7 mouse cellular contexts compared by ENCODE assay signal in genomic region chr9:66070151-66070550, GRCm38 (mm10). TPM values are rescaled to one million over a fixed set of nuclear protein-coding genes. Genes with fewer than 3 reads are reported as not detected.
DNase-seq lines count a peak whose midpoint lies in the region; ATAC-seq and TF ChIP-seq lines count a peak whose summit lies in the region.

No protein-coding gene starts in this region.

- H3K36me3 ChIP-seq in hindbrain, embryonic 10.5 days, result peaks cover 27% of the 10 kb centered on the region
- H3K36me3 ChIP-seq in hindbrain, embryonic 12.5 days, result peaks cover 23% of the 10 kb centered on the region
- H3K36me3 ChIP-seq in stomach, embryonic 15.5 days, result peaks cover 19% of the 10 kb centered on the region
- peaks cover 12% of the 10 kb centered on the region for H3K36me3 ChIP-seq in stomach, postnatal 0 days (ENCODE audit: control insufficient read depth, insufficient read depth, low read length)

- intact Hi-C loops in left cerebral cortex, postnatal 14 days (cut with DNase I), result no loop called here

- no peak overlapping the region for H3K9ac ChIP-seq in hindbrain, embryonic 12.5 days
- no peak overlapping the region for H3K9ac ChIP-seq in stomach, embryonic 15.5 days
- no peak overlapping the region for H3K9ac ChIP-seq in stomach, postnatal 0 days (ENCODE audit: low read length)

- TF ChIP-seq EP300 in stomach, postnatal 0 days (optimal IDR thresholded peaks at IDR 0.05), result no peak

- TF ChIP-seq CTCF in stomach, postnatal 0 days (IDR thresholded peaks at IDR 0.05; ENCODE audit: low read depth), result no peak

- ATAC-seq in hindbrain, embryonic 12.5 days (ENCODE audit: low FRiP score), result no peak
- ATAC-seq in stomach, embryonic 15.5 days (ENCODE audit: insufficient read depth, low FRiP score, low read depth), result no peak
- ATAC-seq in stomach, postnatal 0 days (ENCODE audit: low FRiP score, low TSS enrichment), result no peak

- no peak overlapping the region for H3K4me2 ChIP-seq in hindbrain, embryonic 12.5 days (replicated peaks)
- H3K4me2 ChIP-seq in stomach, embryonic 15.5 days, result peak overlapping the region; percentile 98; the same call in 1 of the 2 replicates
- H3K4me2 ChIP-seq in stomach, postnatal 0 days (replicated peaks; ENCODE audit: low read depth), result no peak overlapping the region

- H3K27ac ChIP-seq in hindbrain, embryonic 10.5 days, result 0 out of 2 replicates have a peak overlapping the region, but pooled peaks have one; percentile 10
- H3K27ac ChIP-seq in hindbrain, embryonic 12.5 days, result no peak overlapping the region
- H3K27ac ChIP-seq in stomach, embryonic 15.5 days, result no peak overlapping the region
- H3K27ac ChIP-seq in stomach, postnatal 0 days (replicated peaks), result no peak overlapping the region

- no peak for DNase-seq in hindbrain, embryonic 10.5 days (ENCODE audit: low spot score)
- no peak for DNase-seq in stomach, postnatal 0 days (ENCODE audit: low spot score)
- DNase-seq in liver, result peak; percentile 52
- DNase-seq in left cerebral cortex, postnatal 14 days (ENCODE audit: low spot score in 2 of 2), result no peak
- DNase-seq in layer of hippocampus, adult 18-20 months (ENCODE audit: low spot score in 2 of 2), result no peak

- peaks cover 44% of the 10 kb centered on the region for H3K27me3 ChIP-seq in hindbrain, embryonic 10.5 days (ENCODE audit: insufficient read depth, poor library complexity, severe bottlenecking)
- H3K27me3 ChIP-seq in hindbrain, embryonic 12.5 days, result peaks cover 45% of the 10 kb centered on the region
- H3K27me3 ChIP-seq in stomach, embryonic 15.5 days (replicated peaks), result peaks cover 11% of the 10 kb centered on the region; the same call in 1 of the 2 replicates
- no peaks in the 10 kb centered on the region for H3K27me3 ChIP-seq in stomach, postnatal 0 days (ENCODE audit: control insufficient read depth, insufficient read depth, low read length)

- 84% methylated on average over 5 of the region's 5 CpGs for WGBS in hindbrain, embryonic 10.5 days
- 86% methylated on average over 5 of the region's 5 CpGs for WGBS in hindbrain, embryonic 12.5 days
- WGBS in stomach, embryonic 15.5 days, result 77% methylated on average over 5 of the region's 5 CpGs
- WGBS in stomach, postnatal 0 days, result 87% methylated on average over 5 of the region's 5 CpGs

- peaks cover 24% of the 10 kb centered on the region for H3K4me1 ChIP-seq in hindbrain, embryonic 10.5 days (replicated peaks)
- H3K4me1 ChIP-seq in hindbrain, embryonic 12.5 days, result peaks cover 11% of the 10 kb centered on the region
- H3K4me1 ChIP-seq in stomach, embryonic 15.5 days, result peaks cover 6% of the 10 kb centered on the region
- H3K4me1 ChIP-seq in stomach, postnatal 0 days (replicated peaks; ENCODE audit: control insufficient read depth, insufficient read depth), result 0 out of 2 replicates have a peak, but pooled peaks cover 3% of the 10 kb centered on the region

- no peak overlapping the region for H3K4me3 ChIP-seq in hindbrain, embryonic 10.5 days
- H3K4me3 ChIP-seq in hindbrain, embryonic 12.5 days, result no peak overlapping the region
- no peak overlapping the region for H3K4me3 ChIP-seq in stomach, embryonic 15.5 days (replicated peaks)
- no peak overlapping the region for H3K4me3 ChIP-seq in stomach, postnatal 0 days (ENCODE audit: low read depth, low read length)

- peaks cover 5% of the 10 kb centered on the region for H3K9me3 ChIP-seq in hindbrain, embryonic 10.5 days
- H3K9me3 ChIP-seq in hindbrain, embryonic 12.5 days (replicated peaks), result 0 out of 2 replicates have a peak, but pooled peaks cover 2% of the 10 kb centered on the region
- H3K9me3 ChIP-seq in stomach, embryonic 15.5 days, result no peaks in the 10 kb centered on the region
- H3K9me3 ChIP-seq in stomach, postnatal 0 days (ENCODE audit: control insufficient read depth, low read length), result no peaks in the 10 kb centered on the region

RNA-seq across cellular contexts. Expression of gene Snx22, which starts 0.6 kb away (rescaled TPM):
- polyA plus RNA-seq in hindbrain, embryonic 10.5 days (2016; fragmentation: Nextera tagmentation; extraction: Ambion mirVana), result 3.5 and 4.6 TPM in 2 replicates
- polyA plus RNA-seq in hindbrain, embryonic 12.5 days (2016; fragmentation: Nextera tagmentation; extraction: Ambion mirVana), result 6.6 and 8.7 TPM in 2 replicates
- 2.2 and 4.6 TPM in 2 replicates for polyA plus RNA-seq in stomach, embryonic 15.5 days (2015; fragmentation: Nextera tagmentation; extraction: Ambion mirVana)
- polyA plus RNA-seq in stomach, postnatal 0 days (2015; fragmentation: Nextera tagmentation; extraction: Ambion mirVana), result 1.5 TPM in 2 replicates
- 1 to 10 TPM; 3.3 to 4.4 TPM for total RNA-seq in left cerebral cortex, postnatal 14 days (2021)
- 1 to 10 TPM; 5.9 to 6.1 TPM for total RNA-seq in layer of hippocampus, adult 18-20 months (2021)

RNA-seq across cellular contexts. Expression of gene Ppib, which starts 10.1 kb away (rescaled TPM):
- polyA plus RNA-seq in hindbrain, embryonic 10.5 days (2016; fragmentation: Nextera tagmentation; extraction: Ambion mirVana), result 498 and 516 TPM in 2 replicates
- polyA plus RNA-seq in hindbrain, embryonic 12.5 days (2016; fragmentation: Nextera tagmentation; extraction: Ambion mirVana), result 456 and 477 TPM in 2 replicates
- 836 and 887 TPM in 2 replicates for polyA plus RNA-seq in stomach, embryonic 15.5 days (2015; fragmentation: Nextera tagmentation; extraction: Ambion mirVana)
- polyA plus RNA-seq in stomach, postnatal 0 days (2015; fragmentation: Nextera tagmentation; extraction: Ambion mirVana), result 827 and 843 TPM in 2 replicates
- 100 to 1,000 TPM; 231 to 238 TPM for total RNA-seq in left cerebral cortex, postnatal 14 days (2021)
- 100 to 1,000 TPM; 195 to 196 TPM for total RNA-seq in layer of hippocampus, adult 18-20 months (2021)

RNA-seq across cellular contexts. Expression of gene Snx1, which starts 56.2 kb away (rescaled TPM):
- 128 and 136 TPM in 2 replicates for polyA plus RNA-seq in hindbrain, embryonic 10.5 days (2016; fragmentation: Nextera tagmentation; extraction: Ambion mirVana)
- 130 and 139 TPM in 2 replicates for polyA plus RNA-seq in hindbrain, embryonic 12.5 days (2016; fragmentation: Nextera tagmentation; extraction: Ambion mirVana)
- polyA plus RNA-seq in stomach, embryonic 15.5 days (2015; fragmentation: Nextera tagmentation; extraction: Ambion mirVana), result 124 and 129 TPM in 2 replicates
- polyA plus RNA-seq in stomach, postnatal 0 days (2015; fragmentation: Nextera tagmentation; extraction: Ambion mirVana), result 77.5 and 77.6 TPM in 2 replicates
- 10 to 100 TPM; 51.6 to 56.3 TPM for total RNA-seq in left cerebral cortex, postnatal 14 days (2021)
- 10 to 100 TPM; 91.8 to 94.8 TPM for total RNA-seq in layer of hippocampus, adult 18-20 months (2021)

RNA-seq across cellular contexts. Expression of gene Ciao2a, which starts 56.3 kb away (rescaled TPM):
- 138 and 149 TPM in 2 replicates for polyA plus RNA-seq in hindbrain, embryonic 10.5 days (2016; fragmentation: Nextera tagmentation; extraction: Ambion mirVana)
- 123 and 126 TPM in 2 replicates for polyA plus RNA-seq in hindbrain, embryonic 12.5 days (2016; fragmentation: Nextera tagmentation; extraction: Ambion mirVana)
- 170 and 180 TPM in 2 replicates for polyA plus RNA-seq in stomach, embryonic 15.5 days (2015; fragmentation: Nextera tagmentation; extraction: Ambion mirVana)
- polyA plus RNA-seq in stomach, postnatal 0 days (2015; fragmentation: Nextera tagmentation; extraction: Ambion mirVana), result 131 and 138 TPM in 2 replicates
- total RNA-seq in left cerebral cortex, postnatal 14 days (2021), result 10 to 100 TPM; 26.8 to 28.0 TPM
- 10 to 100 TPM; 29.4 to 30.5 TPM for total RNA-seq in layer of hippocampus, adult 18-20 months (2021)
